Mouse (Mus musculus): ENCODE measurements around the gene Nckap5l. TPM values are rescaled to one million over a fixed set of nuclear protein-coding genes. Genes with fewer than 3 reads are reported as not detected.

Nckap5l gene
- total RNA-seq, 2 experiments from 2014 or later, result 19.4 to 21.4 TPM

DNA sequence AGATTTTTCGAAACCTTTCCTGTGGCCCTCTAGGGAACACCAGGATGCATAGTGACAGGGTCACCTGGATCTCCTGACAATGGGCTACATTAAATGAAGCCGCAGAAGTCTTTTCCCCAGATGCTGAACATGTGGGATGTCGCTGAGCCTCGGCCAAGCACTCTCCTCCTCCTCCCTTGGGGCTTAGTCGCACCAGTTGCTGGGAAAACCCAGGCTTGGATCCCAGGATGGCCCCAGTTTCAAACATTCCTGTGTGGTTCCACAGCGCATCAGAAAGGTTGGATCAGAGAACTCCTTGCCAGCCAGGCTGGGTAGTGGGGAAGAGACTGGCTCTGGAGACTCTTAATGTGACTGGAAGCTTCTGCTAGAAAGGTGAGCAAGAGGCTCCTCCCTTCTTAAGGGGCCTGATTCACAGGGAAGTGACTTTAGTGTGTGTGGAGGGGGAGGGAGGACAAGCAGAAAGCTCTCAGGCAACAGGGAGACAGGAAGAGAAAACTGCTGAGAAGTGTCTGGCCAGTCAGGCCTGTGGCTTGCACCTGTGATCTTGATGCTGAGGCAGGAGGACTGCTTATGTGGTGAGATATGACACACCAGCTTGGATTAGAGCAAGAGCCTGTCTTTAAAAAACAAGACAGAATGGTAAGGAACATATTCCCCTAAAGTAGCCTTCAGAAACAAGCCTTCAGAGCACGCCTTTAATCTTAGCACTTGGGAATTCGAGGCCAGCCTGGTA, 18.4 kb downstream of the Nckap5l start:
- intact Hi-C loops (cut with DNase I), result no loop called here
- DNase-seq (ENCODE audit: low spot score in 2 of 2), result no peak

DNA sequence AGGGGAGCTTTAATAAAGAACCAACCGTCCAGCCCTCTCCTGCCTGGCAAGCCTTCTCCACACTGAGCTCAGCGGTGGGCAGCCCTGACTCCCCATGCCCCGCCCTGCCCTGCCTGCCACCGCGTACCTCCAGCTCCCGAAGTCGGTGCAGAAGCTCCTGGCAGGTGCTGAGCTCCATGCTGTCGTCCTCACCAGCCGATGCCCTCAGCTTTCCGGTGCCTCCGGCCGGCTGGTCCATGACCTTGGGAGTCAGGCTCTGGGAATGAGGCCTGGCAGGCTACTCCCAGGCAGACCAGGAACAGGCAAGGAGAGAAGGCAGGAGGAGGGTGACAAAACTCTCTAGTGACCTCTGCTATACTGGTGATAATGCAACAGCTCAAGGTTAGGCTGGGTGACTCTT, 23.6 kb downstream of the Nckap5l start:
- intact Hi-C loops (cut with DNase I), result loop anchor here (2.0 kb wide), 1 partner anchor 13 kb away; no protein-coding TSS in a partner anchor
- no peak for DNase-seq (ENCODE audit: low spot score in 2 of 2)

DNA sequence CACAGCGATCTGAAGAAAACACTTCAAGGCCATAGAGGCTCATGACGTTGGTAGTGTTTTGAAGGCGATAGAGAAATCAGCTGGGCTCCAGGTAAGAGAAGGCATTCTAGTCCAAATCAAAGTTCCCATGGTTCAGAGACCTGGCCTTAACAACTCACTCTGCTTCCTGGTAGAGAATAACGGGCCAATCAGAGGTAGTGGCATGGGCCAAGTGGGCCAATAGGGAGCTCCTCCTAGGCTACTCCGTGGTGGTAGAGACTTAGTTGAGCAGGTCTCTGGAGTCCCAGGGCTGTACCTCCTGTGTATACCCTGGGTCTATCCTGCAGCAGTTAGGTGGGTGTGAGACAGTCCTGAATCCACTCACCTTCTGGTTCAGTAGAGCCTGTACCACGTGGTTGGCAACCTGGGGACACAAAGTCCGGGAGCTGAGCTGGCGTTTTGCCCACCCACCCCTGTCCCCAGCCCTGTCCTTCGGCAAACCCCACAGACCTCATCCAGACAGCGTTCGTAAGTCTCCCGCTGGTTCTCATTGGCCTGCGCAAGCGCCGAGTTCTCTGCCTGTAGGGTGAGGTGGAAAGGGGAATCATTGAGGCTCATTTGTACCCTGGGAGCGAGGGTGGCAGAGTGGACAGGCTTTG, 24.3 kb downstream of the Nckap5l start:
- DNase-seq (ENCODE audit: low spot score in 2 of 2), result no peak
- intact Hi-C loops (cut with DNase I), result loop anchor here (2.0 kb wide), 1 partner anchor 14 kb away; no protein-coding TSS in a partner anchor

DNA sequence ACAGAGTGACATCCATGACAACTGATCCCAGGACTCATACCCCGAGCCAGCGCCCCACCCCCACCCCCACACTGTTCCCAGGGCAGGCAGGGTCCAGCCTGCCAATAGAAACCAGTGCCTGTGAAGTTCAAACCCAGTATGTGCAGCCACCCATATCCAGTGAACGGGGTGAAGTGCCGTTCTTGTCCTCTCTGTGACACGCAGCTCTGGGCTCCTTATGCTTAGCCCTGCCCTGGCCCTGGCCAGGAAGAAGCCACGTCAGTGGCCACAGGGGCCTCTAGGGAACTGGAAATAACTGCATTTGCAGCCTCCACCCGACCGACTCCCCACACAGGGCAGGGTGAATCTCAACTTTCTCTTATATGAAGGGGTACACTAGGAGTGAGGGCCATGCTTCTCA, 25.6 kb downstream of the Nckap5l start:
- DNase-seq (ENCODE audit: low spot score in 2 of 2), result no peak
- intact Hi-C loops (cut with DNase I), result loop anchor here (2.0 kb wide), 1 partner anchor 15 kb away; no protein-coding TSS in a partner anchor

DNA sequence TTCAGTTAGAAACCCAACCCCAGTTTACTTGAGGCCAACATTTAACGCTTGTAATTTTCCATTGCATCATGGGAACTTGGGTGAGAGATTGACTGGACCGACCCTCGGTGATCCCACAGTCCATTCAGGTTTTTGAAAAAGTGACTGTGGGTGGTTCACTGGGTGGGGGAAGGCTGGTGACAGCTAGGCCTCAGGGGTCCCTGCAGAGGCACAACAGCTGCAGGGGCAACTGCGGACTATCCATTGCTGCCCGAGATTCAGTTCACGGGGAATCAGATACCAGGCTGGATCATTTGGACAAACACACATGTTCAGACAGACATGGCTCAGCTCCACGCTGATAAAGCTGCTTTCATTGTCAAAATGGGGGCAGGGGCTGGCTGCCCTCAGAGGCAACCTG, 26.0 kb downstream of the Nckap5l start:
- intact Hi-C loops (cut with DNase I), result no loop called here
- no peak for DNase-seq (ENCODE audit: low spot score in 2 of 2)

DNA sequence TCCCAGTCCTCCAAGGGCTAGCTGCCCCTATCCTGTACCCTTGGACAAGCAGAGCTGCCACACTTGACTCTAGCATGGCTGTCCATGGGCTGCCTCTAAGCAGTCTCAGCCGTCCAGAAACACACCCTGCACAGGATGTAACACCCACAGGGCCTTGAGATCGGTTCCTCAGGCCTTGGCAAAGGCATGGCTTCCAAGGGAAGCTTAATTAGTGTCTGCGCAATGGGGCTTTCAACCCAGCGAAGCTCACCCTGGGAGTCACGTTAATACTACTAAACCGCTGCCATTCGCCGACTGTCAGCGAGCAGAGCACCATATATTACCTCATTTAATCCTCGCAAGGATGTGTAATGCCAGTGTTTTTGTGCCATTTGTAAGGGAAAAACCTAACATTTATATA, 26.5 kb downstream of the Nckap5l start:
- intact Hi-C loops (cut with DNase I), result no loop called here
- DNase-seq (ENCODE audit: low spot score in 2 of 2), result no peak

DNA sequence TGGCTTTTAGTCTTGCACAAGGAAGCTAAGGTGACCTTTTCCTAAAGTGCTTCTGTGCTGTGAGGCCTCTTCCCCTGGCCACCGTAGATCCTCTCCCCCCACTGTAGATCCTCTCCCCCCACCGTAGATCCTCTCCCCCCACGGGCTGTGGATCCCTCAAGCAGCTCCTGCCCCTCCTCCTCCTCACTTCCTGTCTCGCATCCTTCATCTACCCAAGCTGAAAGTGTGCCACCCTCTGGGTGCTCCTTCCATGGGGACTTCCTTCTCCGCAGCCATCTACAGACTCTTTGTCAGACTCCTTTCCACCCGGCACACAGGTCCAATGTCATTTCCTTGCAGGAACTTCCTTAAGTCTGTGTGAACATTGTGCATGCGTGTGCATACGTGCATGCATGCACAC, 27.2 kb downstream of the Nckap5l start:
- intact Hi-C loops (cut with DNase I), result no loop called here

DNA sequence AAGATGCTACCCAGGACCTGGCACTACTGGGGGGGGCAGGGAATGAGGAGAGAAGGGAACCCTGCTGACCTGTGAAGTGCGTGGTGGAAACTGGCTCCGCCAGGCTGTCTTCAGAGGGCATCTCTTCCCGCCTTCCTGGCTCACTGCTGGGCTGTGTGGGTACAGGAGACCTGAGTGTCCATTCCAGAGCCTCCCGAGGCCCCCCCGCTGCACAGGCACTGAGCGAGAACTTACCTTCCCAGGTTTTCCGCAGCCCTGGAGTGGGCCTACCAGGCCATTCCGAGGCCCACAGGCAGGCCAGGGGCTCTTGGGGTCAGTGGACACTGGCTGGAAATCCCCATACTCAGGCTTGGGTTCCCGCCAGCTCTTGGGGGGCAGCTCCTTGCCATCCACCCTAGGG, 33.7 kb downstream of the Nckap5l start:
- intact Hi-C loops (cut with DNase I), result loop anchor here (5.0 kb wide), 1 partner anchor 33 kb away; the partner anchor contains the start of gene Nckap5l
- no peak for DNase-seq (ENCODE audit: low spot score in 2 of 2)

More for the DNA sequence above, 27.2 kb downstream of the Nckap5l start:
- no peak for DNase-seq (ENCODE audit: low spot score in 2 of 2)

DNA sequence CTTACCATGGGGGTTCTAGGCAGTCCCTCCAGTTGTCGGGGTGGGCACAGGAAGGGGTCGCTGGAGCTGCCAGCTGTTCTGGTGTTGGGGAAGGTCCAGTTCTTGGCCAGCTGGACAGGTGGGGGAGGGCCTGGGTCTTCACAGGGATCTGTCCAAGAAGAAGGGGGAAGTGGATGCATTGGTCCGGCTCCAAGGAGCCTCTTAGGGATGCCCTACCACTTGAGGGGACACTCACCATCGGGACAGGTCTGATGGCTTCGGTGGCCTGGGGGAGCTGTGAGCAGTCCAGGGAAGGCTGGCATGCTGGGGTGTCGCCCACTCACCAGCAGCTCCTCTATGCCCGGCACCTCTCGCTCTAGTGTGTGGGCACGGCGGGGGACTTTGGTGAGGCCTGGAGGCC, 34.4 kb downstream of the Nckap5l start:
- DNase-seq (ENCODE audit: low spot score in 2 of 2), result no peak
- intact Hi-C loops (cut with DNase I), result loop anchor here (5.0 kb wide), 1 partner anchor 34 kb away; the partner anchor contains the start of gene Nckap5l

DNA sequence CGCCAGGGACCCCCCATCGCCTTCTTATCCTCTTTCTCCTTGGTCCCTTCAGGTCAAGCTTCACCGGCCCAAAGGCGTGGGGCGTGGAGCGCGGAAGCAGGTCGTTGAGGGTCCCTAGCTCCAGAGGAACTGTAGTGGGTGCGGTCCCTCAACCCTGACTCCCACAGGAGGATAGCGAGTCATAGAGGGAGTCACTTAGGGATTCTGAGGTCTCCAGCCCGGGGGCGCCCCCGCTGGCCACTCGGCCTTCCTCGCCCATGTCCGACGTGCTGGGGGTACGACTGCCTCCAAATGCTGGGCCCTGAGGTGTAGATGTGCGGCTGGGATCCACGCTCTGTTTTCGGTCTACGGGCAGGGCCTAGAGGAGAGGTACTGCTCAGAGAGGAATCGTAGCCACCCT, 35.0 kb downstream of the Nckap5l start:
- intact Hi-C loops (cut with DNase I), result loop anchor here (5.0 kb wide), 1 partner anchor 35 kb away; the partner anchor contains the start of gene Nckap5l
- no peak for DNase-seq (ENCODE audit: low spot score in 2 of 2)

DNA sequence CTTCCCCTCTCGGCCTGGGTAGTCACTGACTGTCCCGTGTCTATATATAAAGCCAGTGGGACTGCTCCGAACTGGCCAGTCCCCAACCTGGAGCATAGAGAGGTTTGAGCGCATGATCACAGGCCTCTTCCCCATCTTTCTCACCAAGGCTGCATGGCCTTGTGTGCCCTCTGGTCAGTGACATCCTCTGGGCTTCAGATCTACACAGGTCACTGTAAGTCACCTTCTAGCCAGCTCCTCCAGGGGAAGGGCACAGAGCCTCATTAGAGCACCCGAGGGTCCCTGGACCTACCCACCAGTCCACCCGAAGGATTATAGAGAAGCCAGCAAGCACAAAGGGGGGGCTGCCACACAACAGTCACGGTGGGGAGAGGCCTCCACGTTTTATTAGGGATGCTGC, 35.9 kb downstream of the Nckap5l start:
- intact Hi-C loops (cut with DNase I), result loop anchor here (5.0 kb wide), 1 partner anchor 36 kb away; the partner anchor contains the start of gene Nckap5l
- DNase-seq (ENCODE audit: low spot score in 2 of 2), result no peak

DNA sequence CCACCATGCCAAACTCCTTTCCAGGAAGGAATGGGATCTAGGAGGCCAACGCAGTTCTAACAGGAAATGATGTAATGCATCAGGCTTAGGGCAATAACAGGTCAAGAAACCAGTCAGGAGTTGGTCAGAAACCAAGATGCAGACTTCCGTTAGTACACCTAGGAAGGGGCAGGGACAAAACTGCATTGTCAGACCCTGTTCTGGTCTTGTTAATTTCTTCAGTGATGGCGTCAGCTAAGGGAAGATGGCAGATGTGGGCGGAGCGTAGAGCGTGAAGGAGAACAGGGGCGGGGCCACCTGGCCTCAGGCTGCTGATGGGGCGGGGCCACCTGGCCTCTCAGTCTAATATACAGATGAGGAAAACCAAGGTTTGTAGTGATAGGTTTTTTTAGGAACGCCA, 36.4 kb downstream of the Nckap5l start:
- intact Hi-C loops (cut with DNase I), result loop anchor here (5.0 kb wide), 1 partner anchor 36 kb away; the partner anchor contains the start of gene Nckap5l
- no peak for DNase-seq (ENCODE audit: low spot score in 2 of 2)

DNA sequence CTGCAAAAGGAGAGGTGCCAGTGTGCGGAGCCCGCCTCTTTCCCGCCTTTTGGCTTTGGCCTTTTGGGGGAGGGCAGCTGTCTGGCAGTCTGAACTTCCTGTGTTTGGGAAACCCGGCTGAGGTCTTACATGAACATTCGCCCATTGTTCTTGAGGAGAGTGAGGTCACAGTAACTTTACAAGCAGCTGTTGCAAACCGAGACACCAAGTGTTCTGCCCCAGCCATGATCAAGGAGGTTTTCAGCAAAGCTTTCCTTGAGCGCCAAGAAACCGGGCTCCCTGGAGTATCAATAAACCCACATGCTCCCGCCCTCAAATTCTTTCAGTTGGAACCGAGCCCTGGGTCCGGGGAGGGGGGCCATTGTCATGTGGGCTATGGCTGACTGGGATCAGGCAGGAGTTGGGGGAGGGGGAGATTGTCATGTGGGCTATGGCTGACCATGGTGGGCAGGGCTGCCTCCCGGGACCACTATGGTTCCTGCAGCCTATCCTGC, 37.0 kb downstream of the Nckap5l start:
- no peak for DNase-seq (ENCODE audit: low spot score in 2 of 2)
- intact Hi-C loops (cut with DNase I), result loop anchor here (5.0 kb wide), 1 partner anchor 37 kb away; the partner anchor contains the start of gene Nckap5l

DNA sequence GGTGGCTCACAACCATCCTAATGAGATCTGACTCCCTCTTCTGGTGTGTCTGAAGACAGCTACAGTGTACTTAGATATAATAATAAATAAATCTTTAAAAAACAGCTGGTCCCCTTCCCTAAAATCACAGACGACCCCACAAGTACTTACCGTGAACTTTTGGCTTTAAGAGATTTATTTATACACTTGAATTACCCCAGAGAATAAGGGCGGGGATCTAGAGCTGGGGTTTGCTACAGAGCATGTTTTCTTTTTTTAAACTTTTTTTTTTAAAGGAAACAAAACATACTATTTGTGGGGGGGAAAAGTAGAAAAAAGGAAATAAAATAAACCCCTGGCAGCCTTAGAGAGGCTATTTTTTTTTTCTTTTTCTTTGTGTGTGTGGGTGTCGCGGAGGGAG, 37.4 kb downstream of the Nckap5l start:
- DNase-seq (ENCODE audit: low spot score in 2 of 2), result no peak
- intact Hi-C loops (cut with DNase I), result loop anchor here (5.0 kb wide), 1 partner anchor 37 kb away; the partner anchor contains the start of gene Nckap5l

DNA sequence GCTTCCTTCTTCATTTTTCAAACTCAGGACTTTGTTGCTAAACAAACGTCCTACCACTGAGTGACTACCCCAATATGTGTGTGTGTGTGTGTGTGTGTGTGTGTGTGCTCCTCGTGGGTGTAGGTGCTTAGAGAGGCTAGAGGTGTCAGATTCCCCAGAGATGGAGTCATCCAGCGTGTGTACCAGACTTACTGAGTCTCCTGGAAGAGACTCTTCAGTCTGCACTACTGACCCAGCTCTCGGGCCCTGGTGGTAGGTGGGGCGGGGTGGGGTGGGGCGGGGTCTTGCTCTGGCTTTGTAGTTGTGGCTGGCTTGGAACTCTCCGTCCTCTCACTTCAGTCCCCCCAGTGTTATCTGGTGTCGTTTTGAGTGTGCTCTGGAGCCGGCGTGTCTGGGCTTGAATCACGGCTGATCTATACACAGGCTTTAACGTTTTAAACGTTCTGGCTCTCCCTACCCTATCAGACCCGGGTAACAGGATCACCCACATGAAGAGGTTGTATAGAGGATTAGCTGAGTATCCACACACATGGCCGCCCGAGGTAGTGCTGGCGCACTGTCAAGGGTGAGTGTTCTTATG, 39.8 kb downstream of the Nckap5l start:
- DNase-seq (ENCODE audit: low spot score in 2 of 2), result no peak
- intact Hi-C loops (cut with DNase I), result loop anchor here (2.0 kb wide), 1 partner anchor 101 kb away; no protein-coding TSS in a partner anchor

DNA sequence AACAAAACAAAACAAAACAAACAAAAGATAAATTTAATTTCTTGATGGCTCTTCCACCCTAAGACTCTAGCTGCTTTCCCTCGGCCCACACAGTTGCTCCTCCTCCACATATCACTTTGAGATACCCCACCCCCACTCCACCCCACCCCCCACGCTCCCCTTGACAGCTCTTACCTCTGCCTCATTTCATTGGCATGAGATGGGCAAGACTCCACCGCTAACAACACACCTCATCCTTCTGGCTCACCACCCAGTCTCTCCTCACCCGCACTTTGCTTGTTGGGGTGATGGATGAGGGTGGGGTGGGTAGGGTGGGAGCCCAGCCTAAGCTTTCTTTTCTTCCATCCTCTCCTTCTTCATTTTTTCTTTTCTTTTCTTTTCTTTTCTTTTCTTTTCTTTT, 40.6 kb downstream of the Nckap5l start:
- no peak for DNase-seq (ENCODE audit: low spot score in 2 of 2)
- intact Hi-C loops (cut with DNase I), result loop anchor here (1.0 to 2.0 kb wide), 2 partner anchors 54 to 100 kb away; no protein-coding TSS in a partner anchor

DNA sequence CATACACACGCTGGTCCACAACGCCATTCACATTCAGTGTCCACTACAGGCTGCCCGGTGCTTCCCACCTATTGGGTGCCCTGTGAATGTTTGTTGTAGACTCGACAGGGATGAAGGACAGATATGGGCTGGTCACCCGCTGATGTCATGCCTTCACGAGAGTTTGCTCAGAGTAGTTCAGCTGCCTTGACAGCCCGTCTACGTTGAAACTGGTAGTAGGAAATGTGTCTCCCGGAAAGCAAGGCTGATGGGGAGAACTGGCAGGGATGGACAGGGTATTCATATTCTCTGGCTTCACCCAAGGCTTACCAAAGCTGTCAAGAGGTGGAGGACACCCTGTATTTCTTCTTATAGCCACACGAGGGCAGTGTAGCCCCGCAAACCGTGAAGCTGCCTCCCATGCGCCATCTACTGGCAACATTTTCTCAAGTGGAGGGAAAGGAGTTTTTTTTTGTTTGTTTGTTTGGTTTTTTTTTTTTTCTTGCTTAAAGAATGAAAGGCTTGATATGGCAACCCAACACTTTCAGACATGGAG, 41.1 kb downstream of the Nckap5l start:
- DNase-seq (ENCODE audit: low spot score in 2 of 2), result peak; percentile 65 to 74
- intact Hi-C loops (cut with DNase I), result loop anchor here (1.0 to 2.0 kb wide), 2 partner anchors 55 to 100 kb away; no protein-coding TSS in a partner anchor

DNA sequence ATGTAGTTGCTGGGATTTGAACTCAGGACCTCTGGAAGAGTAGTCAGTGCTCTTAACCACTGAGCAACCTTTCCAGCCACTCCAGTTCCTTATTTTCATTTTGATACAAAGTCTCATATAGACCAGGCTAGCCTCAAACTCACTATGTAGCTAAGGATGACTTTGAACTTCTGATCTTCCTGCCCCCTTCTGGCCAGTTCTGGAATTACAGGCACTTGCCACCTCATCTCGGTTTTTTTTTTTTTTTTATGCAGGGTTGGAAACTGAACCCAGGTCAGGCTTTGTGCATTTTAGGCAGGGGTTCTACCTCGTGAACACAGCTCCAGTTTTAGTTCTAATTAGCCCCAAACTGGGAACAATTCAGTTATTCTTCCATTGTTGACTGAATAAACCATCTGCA, 41.8 kb downstream of the Nckap5l start:
- DNase-seq (ENCODE audit: low spot score in 2 of 2), result no peak
- intact Hi-C loops (cut with DNase I), result loop anchor here (1.0 to 2.0 kb wide), 2 partner anchors 56 to 99 kb away; no protein-coding TSS in a partner anchor

DNA sequence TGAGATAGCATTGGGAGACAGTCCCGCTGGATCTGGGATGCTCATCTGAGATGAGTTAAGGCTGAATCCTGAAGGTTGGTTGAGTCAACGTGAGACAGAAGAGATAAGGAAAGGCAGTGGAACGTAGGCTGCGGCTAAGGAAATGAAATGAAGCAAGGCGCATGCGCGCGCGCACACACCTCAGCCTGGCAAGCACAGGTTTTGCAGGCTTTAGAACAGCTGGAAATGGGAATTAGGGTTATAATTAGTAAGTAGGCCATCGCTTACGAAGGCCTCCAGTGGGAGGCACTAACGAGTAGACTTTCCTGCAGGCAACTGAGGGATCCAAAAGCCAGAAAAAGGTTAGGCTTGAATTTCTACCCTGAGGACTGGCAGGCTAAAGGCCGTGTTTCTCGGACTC, 45.8 kb downstream of the Nckap5l start:
- intact Hi-C loops (cut with DNase I), result no loop called here
- DNase-seq (ENCODE audit: low spot score in 2 of 2), result peak in 1 of 2 experiments; percentile 30

DNA sequence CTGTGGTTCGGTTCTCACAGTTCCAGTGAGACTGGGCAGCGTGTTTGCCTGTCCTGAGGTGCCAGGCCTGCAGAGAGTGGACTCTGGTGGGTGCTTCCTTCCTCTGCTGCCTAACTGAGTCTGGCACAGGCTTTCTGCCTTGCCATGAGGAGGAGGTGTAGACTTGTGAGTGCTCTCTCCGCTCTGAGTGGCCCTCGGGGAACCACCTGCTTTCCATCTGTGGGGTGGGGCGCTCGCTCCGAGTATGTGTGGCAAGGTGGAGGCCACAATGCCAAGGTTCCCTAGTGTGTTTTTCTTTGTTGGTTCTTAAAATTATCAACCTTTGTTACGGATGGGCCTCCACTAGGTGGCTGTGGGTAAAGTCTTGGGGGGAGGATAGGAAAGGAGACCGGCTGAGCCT, 48.7 kb downstream of the Nckap5l start:
- intact Hi-C loops (cut with DNase I), result no loop called here
- DNase-seq (ENCODE audit: low spot score in 2 of 2), result no peak
